Mouse (Mus musculus): ENCODE measurements around the gene Eno3.

GRCm38 (mm10) chr11:70657991-70658390 is 989 bp downstream of the Eno3 start:
- no peak for TF ChIP-seq CTCF (conservative IDR thresholded peaks at IDR 0.05; ENCODE audit: low read length)
- no peak for TF ChIP-seq NANOG (IDR thresholded peaks at IDR 0.05; ENCODE audit: borderline replicate concordance, low read length)

Measured in E14TG2a.4 (cell line).